Mouse (Mus musculus): Measurements from ENCODE around the gene Arx. TPM values are rescaled to one million over a fixed set of nuclear protein-coding genes. Genes with fewer than 3 reads are reported as not detected.
A peak's percentile ranks its signal among the peaks of the same experiment; 100 is the strongest.

Gene Arx
- total RNA-seq (2021): 10 to 100 TPM; 20.1 to 21.5 TPM

- peak; percentile 46 for DNase-seq (ENCODE audit: low spot score in 2 of 2)
- intact Hi-C loops (cut with DNase I): loop anchor here (5.0 to 10.0 kb wide), 4 partner anchors 148 to 268 kb away; no protein-coding TSS in a partner anchor
Observed at GRCm38 (mm10) chrX:93286291-93286893, at the start of gene Arx. TSS of gene Arx (plus strand) at chrX:93286445.

GRCm38 (mm10) chrX:93251329-93251728, 34.9 kb upstream of the Arx start:
- intact Hi-C loops (cut with DNase I): no loop called here
- DNase-seq (ENCODE audit: low spot score in 2 of 2): no peak

GRCm38 (mm10) chrX:93275689-93276088, 10.6 kb upstream of the Arx start:
- intact Hi-C loops (cut with DNase I): loop anchor here (5.0 kb wide), 1 partner anchor 203 kb away; no protein-coding TSS in a partner anchor
- DNase-seq (ENCODE audit: low spot score in 2 of 2): no peak

- intact Hi-C loops (cut with DNase I): loop anchor here (5.0 to 10.0 kb wide), 3 partner anchors 155 to 275 kb away; no protein-coding TSS in a partner anchor
- no peak for DNase-seq (ENCODE audit: low spot score in 2 of 2)
Observed at GRCm38 (mm10) chrX:93279940-93280339, 6.3 kb upstream of the Arx start.

- intact Hi-C loops (cut with DNase I): loop anchor here (10.0 kb wide), 2 partner anchors 154 to 274 kb away; no protein-coding TSS in a partner anchor
- DNase-seq (ENCODE audit: low spot score in 2 of 2): no peak
Observed at GRCm38 (mm10) chrX:93281028-93281723, 5.1 kb upstream of the Arx start.

GRCm38 (mm10) chrX:93281756-93282155, 4.5 kb upstream of the Arx start:
- intact Hi-C loops (cut with DNase I): loop anchor here (10.0 kb wide), 2 partner anchors 153 to 273 kb away; no protein-coding TSS in a partner anchor
- no peak for DNase-seq (ENCODE audit: low spot score in 2 of 2)

- intact Hi-C loops (cut with DNase I): loop anchor here (5.0 to 10.0 kb wide), 4 partner anchors 150 to 270 kb away; no protein-coding TSS in a partner anchor
- DNase-seq (ENCODE audit: low spot score in 2 of 2): no peak
Observed at GRCm38 (mm10) chrX:93285091-93285490, 1.2 kb upstream of the Arx start.

- intact Hi-C loops (cut with DNase I): loop anchor here (5.0 to 10.0 kb wide), 4 partner anchors 146 to 266 kb away; no protein-coding TSS in a partner anchor
- no peak for DNase-seq (ENCODE audit: low spot score in 2 of 2)
Observed at GRCm38 (mm10) chrX:93288339-93288738, 2.1 kb downstream of the Arx start.

GRCm38 (mm10) chrX:93289076-93289475, 2.8 kb downstream of the Arx start:
- no peak for DNase-seq (ENCODE audit: low spot score in 2 of 2)

GRCm38 (mm10) chrX:93289851-93290380, 3.7 kb downstream of the Arx start:
- intact Hi-C loops (cut with DNase I): loop anchor here (5.0 to 10.0 kb wide), 4 partner anchors 145 to 265 kb away; no protein-coding TSS in a partner anchor
- no peak for DNase-seq (ENCODE audit: low spot score in 2 of 2)

More at GRCm38 (mm10) chrX:93289076-93289475, 2.8 kb downstream of the Arx start:
- intact Hi-C loops (cut with DNase I): loop anchor here (5.0 to 10.0 kb wide), 4 partner anchors 146 to 266 kb away; no protein-coding TSS in a partner anchor

- intact Hi-C loops (cut with DNase I): no loop called here
Observed at GRCm38 (mm10) chrX:93292031-93292430, 5.8 kb downstream of the Arx start.

GRCm38 (mm10) chrX:93294736-93295490, 8.7 kb downstream of the Arx start:
- DNase-seq (ENCODE audit: low spot score in 2 of 2): no peak
- intact Hi-C loops (cut with DNase I): no loop called here

More at GRCm38 (mm10) chrX:93292031-93292430, 5.8 kb downstream of the Arx start:
- DNase-seq (ENCODE audit: low spot score in 2 of 2): no peak

- no peak for DNase-seq (ENCODE audit: low spot score in 2 of 2)
- intact Hi-C loops (cut with DNase I): no loop called here
Observed at GRCm38 (mm10) chrX:93295819-93296218, 9.6 kb downstream of the Arx start.

GRCm38 (mm10) chrX:93297001-93297441, 10.8 kb downstream of the Arx start:
- DNase-seq (ENCODE audit: low spot score in 2 of 2): no peak
- intact Hi-C loops (cut with DNase I): no loop called here

- DNase-seq (ENCODE audit: low spot score in 2 of 2): no peak
- intact Hi-C loops (cut with DNase I): no loop called here
Observed at GRCm38 (mm10) chrX:93299046-93299626, 12.9 kb downstream of the Arx start.

GRCm38 (mm10) chrX:93299771-93300170, 13.5 kb downstream of the Arx start:
- intact Hi-C loops (cut with DNase I): loop anchor here (5.0 kb wide), 1 partner anchor 168 kb away; no protein-coding TSS in a partner anchor
- DNase-seq (ENCODE audit: low spot score in 2 of 2): no peak

GRCm38 (mm10) chrX:93300183-93300815, 14.1 kb downstream of the Arx start:
- no peak for DNase-seq (ENCODE audit: low spot score in 2 of 2)
- intact Hi-C loops (cut with DNase I): loop anchor here (5.0 kb wide), 1 partner anchor 167 kb away; no protein-coding TSS in a partner anchor

- intact Hi-C loops (cut with DNase I): loop anchor here (5.0 kb wide), 1 partner anchor 166 kb away; no protein-coding TSS in a partner anchor
- no peak for DNase-seq (ENCODE audit: low spot score in 2 of 2)
Observed at GRCm38 (mm10) chrX:93301798-93302197, 15.6 kb downstream of the Arx start.
